In the genomic region with DNA sequence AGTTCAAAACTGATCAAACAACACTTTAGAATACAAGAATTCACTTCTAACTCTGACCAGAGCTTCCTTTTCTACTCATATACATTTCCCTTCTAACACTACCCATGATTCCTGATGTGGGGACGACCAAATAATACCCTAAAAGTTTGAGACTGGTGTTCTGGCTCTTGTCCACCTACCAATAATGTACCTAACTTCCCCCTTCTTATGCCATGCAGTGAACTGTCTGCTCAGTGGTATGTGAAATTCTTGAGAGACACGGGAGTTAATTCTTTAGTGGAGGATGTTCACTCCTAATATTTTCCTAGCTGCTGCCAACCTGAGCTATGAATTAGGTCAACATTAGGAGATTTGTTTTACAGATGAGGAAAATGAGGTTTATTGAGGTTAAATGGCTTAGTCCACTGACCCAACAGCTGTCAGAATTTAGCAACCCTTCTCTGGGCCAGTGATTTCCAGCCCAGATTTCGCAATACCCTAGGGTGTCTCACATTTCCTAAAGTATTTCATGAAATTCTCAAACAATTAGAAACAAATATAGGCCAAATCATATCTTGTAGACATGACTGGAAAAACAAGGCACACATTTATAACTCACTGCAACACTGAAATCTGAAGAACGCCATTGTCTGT, we compare ENCODE assay signal across 15 mouse cellular contexts.
DNase-seq lines count a peak whose midpoint lies in the region; ATAC-seq lines count a peak whose summit lies in the region.
"Had no signal": no experiment of that assay in that cellular context is flagged by ENCODE, and none has a peak within 500 bp of the region (broad histone marks: within the 10 kb centered on the region; RNA-seq: fewer than 3 reads in every experiment).

No protein-coding gene starts in this region.

- no peaks in the 10 kb centered on the region for H3K27me3 ChIP-seq in kidney, embryonic 15.5 days
- no peaks in the 10 kb centered on the region for H3K27me3 ChIP-seq in hindbrain, embryonic 14.5 days (ENCODE audit: control insufficient read depth, insufficient read depth, low read length)
- no peaks in the 10 kb centered on the region for H3K27me3 ChIP-seq in midbrain, embryonic 10.5 days (ENCODE audit: low read depth, poor library complexity, severe bottlenecking)
- H3K27me3 ChIP-seq: embryonic facial prominence, embryonic 13.5 days; heart, embryonic 15.5 days; liver, embryonic 13.5 days had no signal

- 43% methylated on average over 4 of the region's 4 CpGs for WGBS in kidney, embryonic 15.5 days
- WGBS in hindbrain, embryonic 14.5 days = 80% methylated on average over 4 of the region's 4 CpGs
- WGBS in midbrain, embryonic 10.5 days = 87% methylated on average over 4 of the region's 4 CpGs

- H3K4me3 ChIP-seq in kidney, embryonic 15.5 days (replicated peaks) = no peak overlapping the region
- H3K4me3 ChIP-seq in hindbrain, embryonic 14.5 days (replicated peaks; ENCODE audit: low read length) = no peak overlapping the region
- H3K4me3 ChIP-seq in midbrain, embryonic 10.5 days = no peak overlapping the region
- H3K4me3 ChIP-seq: embryonic facial prominence, embryonic 13.5 days; heart, embryonic 15.5 days; liver, embryonic 13.5 days had no signal

- peak; percentile 35 for DNase-seq in adrenal gland, adult 2 months
- no peak for DNase-seq in adrenal gland, adult 18-20 months (ENCODE audit: low spot score in 2 of 2)
- no peak for DNase-seq in kidney, adult 18-20 months
- DNase-seq in fat pad, adult 2 months (ENCODE audit: extremely low read depth, low read depth, low spot score) = peak; percentile 39
- peak; percentile 17 for DNase-seq in lung, postnatal 25 days (ENCODE audit: low spot score)
- no peak for DNase-seq in hindbrain, embryonic 14.5 days (ENCODE audit: low spot score)
- no peak for DNase-seq in midbrain, embryonic 10.5 days (ENCODE audit: low spot score)
- DNase-seq: cerebellum, adult 2 months; forebrain, postnatal 0 days; liver, embryonic 13.5 days had no signal

- no peak overlapping the region for H3K9ac ChIP-seq in kidney, embryonic 15.5 days
- no peak overlapping the region for H3K9ac ChIP-seq in hindbrain, embryonic 14.5 days
- H3K9ac ChIP-seq: embryonic facial prominence, embryonic 13.5 days; forebrain, postnatal 0 days; heart, embryonic 15.5 days; liver, embryonic 13.5 days had no signal

- no peaks in the 10 kb centered on the region for H3K36me3 ChIP-seq in kidney, embryonic 15.5 days
- H3K36me3 ChIP-seq in hindbrain, embryonic 14.5 days (replicated peaks; ENCODE audit: control insufficient read depth, insufficient read depth) = no peaks in the 10 kb centered on the region
- no peaks in the 10 kb centered on the region for H3K36me3 ChIP-seq in midbrain, embryonic 10.5 days
- H3K36me3 ChIP-seq: embryonic facial prominence, embryonic 13.5 days; G1E; heart, embryonic 15.5 days; liver, embryonic 13.5 days had no signal

- H3K9me3 ChIP-seq in kidney, embryonic 15.5 days (replicated peaks) = no peaks in the 10 kb centered on the region
- H3K9me3 ChIP-seq in hindbrain, embryonic 14.5 days (ENCODE audit: control insufficient read depth, low read length) = no peaks in the 10 kb centered on the region
- no peaks in the 10 kb centered on the region for H3K9me3 ChIP-seq in midbrain, embryonic 10.5 days (replicated peaks)
- H3K9me3 ChIP-seq: embryonic facial prominence, embryonic 13.5 days; heart, embryonic 15.5 days; liver, embryonic 13.5 days had no signal

- no peak for ATAC-seq in kidney, embryonic 15.5 days (replicated peaks; ENCODE audit: low FRiP score)
- ATAC-seq in hindbrain, embryonic 14.5 days (ENCODE audit: low FRiP score) = no peak
- ATAC-seq: forebrain, postnatal 0 days; midbrain, embryonic 16.5 days had no signal

- H3K27ac ChIP-seq in kidney, embryonic 15.5 days = peak overlapping the region; percentile 37
- H3K27ac ChIP-seq in hindbrain, embryonic 14.5 days = no peak overlapping the region
- H3K27ac ChIP-seq in midbrain, embryonic 10.5 days (replicated peaks) = no peak overlapping the region
- H3K27ac ChIP-seq: embryonic facial prominence, embryonic 13.5 days; heart, embryonic 15.5 days; liver, embryonic 13.5 days had no signal

- H3K4me2 ChIP-seq in kidney, embryonic 15.5 days = no peak overlapping the region
- H3K4me2 ChIP-seq in hindbrain, embryonic 14.5 days (replicated peaks) = no peak overlapping the region
- H3K4me2 ChIP-seq: embryonic facial prominence, embryonic 13.5 days; heart, embryonic 15.5 days; liver, embryonic 13.5 days had no signal

- peaks cover 30% of the 10 kb centered on the region for H3K4me1 ChIP-seq in kidney, embryonic 15.5 days
- peaks cover 22% of the 10 kb centered on the region for H3K4me1 ChIP-seq in hindbrain, embryonic 14.5 days (replicated peaks; ENCODE audit: control insufficient read depth, insufficient read depth, low read length)
- H3K4me1 ChIP-seq in midbrain, embryonic 10.5 days = peaks cover 49% of the 10 kb centered on the region
- H3K4me1 ChIP-seq: embryonic facial prominence, embryonic 13.5 days; liver, embryonic 13.5 days had no signal

Comparison
In these comparisons a context has a peak if more than half of its experiments do, and no peak if none do; other contexts are left out.
1. DNase-seq: peak in adrenal gland, adult 2 months (single experiment), fat pad, adult 2 months (single experiment) and lung, postnatal 25 days (single experiment); none in adrenal gland, adult 18-20 months (0 of 2), kidney, adult 18-20 months (single experiment), hindbrain, embryonic 14.5 days (single experiment) and midbrain, embryonic 10.5 days (single experiment).